Comparison of ENCODE assay signal across 28 mouse cellular contexts in genomic region chr1:72943082-72943481, GRCm38 (mm10).
DNase-seq lines count a peak whose midpoint lies in the region; ATAC-seq and TF ChIP-seq lines count a peak whose summit lies in the region.
"Had no signal": no experiment of that assay in that cellular context is flagged by ENCODE, and none has a peak within 500 bp of the region (broad histone marks: within the 10 kb centered on the region; RNA-seq: fewer than 3 reads in every experiment).

No protein-coding gene starts in this region.

- no peak for ATAC-seq in heart, embryonic 12.5 days (ENCODE audit: insufficient number of reproducible peaks, low FRiP score)
- ATAC-seq in heart, postnatal 0 days (ENCODE audit: insufficient read depth, low read depth), result no peak
- ATAC-seq: forebrain, embryonic 13.5 days; forebrain, embryonic 16.5 days; hindbrain, embryonic 16.5 days; intestine, embryonic 15.5 days; Patski had no signal

- TF ChIP-seq POLR2A in myocyte (IDR thresholded peaks at IDR 0.05; ENCODE audit: insufficient read length, low read depth), result no peak

- DNase-seq in heart, adult 11 months, result peak; percentile 82
- no peak for DNase-seq in heart, postnatal 36 days
- DNase-seq in heart, adult 8-10 months (ENCODE audit: low spot score), result no peak
- no peak for DNase-seq in heart, postnatal 0 days (ENCODE audit: low spot score)
- no peak for DNase-seq in heart, postnatal 25 days (ENCODE audit: low spot score)
- no peak for DNase-seq in kidney, postnatal 25 days
- DNase-seq: adrenal gland, postnatal 10 days; adrenal gland, postnatal 36 days; B cell, adult 2 months; cerebellum, adult 11 months; cerebellum, adult 2 months; cerebellum, adult 9-11 months; cerebellum, postnatal 25 days; gastrocnemius, postnatal 10 days; gastrocnemius, postnatal 36 days; kidney, adult 2 months had no signal

- no peak overlapping the region for H3ac ChIP-seq in myocyte (ENCODE audit: control insufficient read depth, insufficient read length)

- H3K27ac ChIP-seq in heart, embryonic 12.5 days (ENCODE audit: poor library complexity, severe bottlenecking), result peak overlapping the region; percentile 90
- peak overlapping the region; percentile 81 for H3K27ac ChIP-seq in heart, postnatal 0 days (ENCODE audit: low read depth)
- H3K27ac ChIP-seq: forebrain, embryonic 10.5 days; forebrain, embryonic 13.5 days; hindbrain, embryonic 10.5 days; hindbrain, embryonic 13.5 days; intestine, embryonic 15.5 days had no signal

- no peaks in the 10 kb centered on the region for H3K36me3 ChIP-seq in heart, embryonic 12.5 days
- no peaks in the 10 kb centered on the region for H3K36me3 ChIP-seq in heart, postnatal 0 days (replicated peaks; ENCODE audit: control insufficient read depth, insufficient read depth, low read length)
- H3K36me3 ChIP-seq in myocyte (ENCODE audit: control insufficient read depth, insufficient read depth), result no peaks in the 10 kb centered on the region
- H3K36me3 ChIP-seq: forebrain, embryonic 10.5 days; G1E; hindbrain, embryonic 10.5 days; hindbrain, embryonic 13.5 days; intestine, embryonic 15.5 days had no signal

- H3K79me2 ChIP-seq in myocyte (ENCODE audit: control insufficient read depth, insufficient read depth), result no peaks in the 10 kb centered on the region

- no peak for TF ChIP-seq EP300 in heart, postnatal 0 days (IDR thresholded peaks at IDR 0.05; ENCODE audit: low read depth)

- no peak for TF ChIP-seq CTCF in heart, postnatal 0 days (IDR thresholded peaks at IDR 0.05; ENCODE audit: low read depth)

- no peak overlapping the region for H3K9ac ChIP-seq in heart, embryonic 12.5 days
- H3K9ac ChIP-seq in heart, postnatal 0 days (replicated peaks; ENCODE audit: low read depth, low read length), result no peak overlapping the region
- H3K9ac ChIP-seq: forebrain, embryonic 13.5 days; hindbrain, embryonic 13.5 days; intestine, embryonic 15.5 days had no signal

- intact Hi-C loops in heart, postnatal 36 days (cut with DNase I), result no loop called here
- intact Hi-C loops in heart, postnatal 25 days (cut with DNase I), result no loop called here

- 84% methylated on average over 1 of the region's 1 CpGs for WGBS in heart, embryonic 12.5 days
- 77% methylated on average over 1 of the region's 1 CpGs for WGBS in heart, postnatal 0 days

- H3K27me3 ChIP-seq in heart, embryonic 12.5 days (replicated peaks), result no peaks in the 10 kb centered on the region
- no peaks in the 10 kb centered on the region for H3K27me3 ChIP-seq in heart, postnatal 0 days (ENCODE audit: control insufficient read depth, insufficient read depth, low read length)
- no peaks in the 10 kb centered on the region for H3K27me3 ChIP-seq in myocyte (ENCODE audit: control insufficient read depth, insufficient read depth, insufficient read length)
- H3K27me3 ChIP-seq: CH12.LX; intestine, embryonic 15.5 days; Patski had no signal

- peaks cover 49% of the 10 kb centered on the region for H3K4me1 ChIP-seq in heart, embryonic 12.5 days (replicated peaks)
- H3K4me1 ChIP-seq in heart, postnatal 0 days (ENCODE audit: control insufficient read depth, insufficient read depth), result peaks cover 40% of the 10 kb centered on the region

- no peaks in the 10 kb centered on the region for H3K9me3 ChIP-seq in heart, embryonic 12.5 days (replicated peaks)
- no peaks in the 10 kb centered on the region for H3K9me3 ChIP-seq in heart, postnatal 0 days (replicated peaks; ENCODE audit: control insufficient read depth, low read length)
- H3K9me3 ChIP-seq: forebrain, embryonic 10.5 days; forebrain, embryonic 13.5 days; G1E; hindbrain, embryonic 10.5 days; hindbrain, embryonic 13.5 days; intestine, embryonic 15.5 days had no signal

- no peak overlapping the region for H3K4me3 ChIP-seq in heart, embryonic 12.5 days
- H3K4me3 ChIP-seq in heart, postnatal 0 days (ENCODE audit: low read depth, low read length), result no peak overlapping the region
- no peak overlapping the region for H3K4me3 ChIP-seq in myocyte
- H3K4me3 ChIP-seq: forebrain, embryonic 10.5 days; forebrain, embryonic 13.5 days; hindbrain, embryonic 10.5 days; hindbrain, embryonic 13.5 days; intestine, embryonic 15.5 days had no signal

- no peak overlapping the region for H3K4me2 ChIP-seq in heart, embryonic 12.5 days
- H3K4me2 ChIP-seq in heart, postnatal 0 days (ENCODE audit: low read depth, low read length), result no peak overlapping the region
- H3K4me2 ChIP-seq in myocyte (ENCODE audit: low read depth), result peak overlapping the region; percentile 22
- H3K4me2 ChIP-seq: forebrain, embryonic 13.5 days; hindbrain, embryonic 13.5 days; intestine, embryonic 15.5 days had no signal

TF ChIP-seq in myocyte, 11 proteins besides CTCF, POLR2A, EP300 and RAD21:
- TF ChIP-seq TCF3 (IDR thresholded peaks at IDR 0.05; ENCODE audit: insufficient read length, low read depth) (no peak), REST (IDR thresholded peaks at IDR 0.05; ENCODE audit: insufficient read depth, insufficient read length) (no peak), E2F4 (IDR thresholded peaks at IDR 0.05; ENCODE audit: insufficient read depth) (no peak), USF1 (IDR thresholded peaks at IDR 0.05; ENCODE audit: low read depth) (no peak), MAX (IDR thresholded peaks at IDR 0.05; ENCODE audit: low read depth) (no peak), CEBPB (IDR thresholded peaks at IDR 0.05; ENCODE audit: insufficient read depth, poor library complexity, severe bottlenecking) (no peak), MYOG (IDR thresholded peaks at IDR 0.05; ENCODE audit: control insufficient read depth in 1 of 3, insufficient read depth in 1 of 3, insufficient read length in 2 of 3, low read depth in 2 of 3) (no peak), POLR2AphosphoS2 (IDR thresholded peaks at IDR 0.05; ENCODE audit: insufficient read length, low read depth) (no peak), MYOD1 (IDR thresholded peaks at IDR 0.05; ENCODE audit: control insufficient read depth in 1 of 3, insufficient read length in 2 of 3, low read depth in 2 of 3) (no peak), SRF (IDR thresholded peaks at IDR 0.05; ENCODE audit: control insufficient read depth, insufficient read length, low read depth) (no peak), TCF12 (IDR thresholded peaks at IDR 0.05; ENCODE audit: insufficient read depth, poor library complexity, severe bottlenecking) (no peak)
